Mouse (Mus musculus): ENCODE results near the gene L3mbtl2. TPM values are rescaled to one million over a fixed set of nuclear protein-coding genes. Genes with fewer than 3 reads are reported as not detected.

Gene L3mbtl2
- total RNA-seq, 2 experiments from 2014 or later, result 8.7 to 13.5 TPM

- no peak for ATAC-seq (ENCODE audit: poor library complexity, severe bottlenecking)
Observed at GRCm38 (mm10) chr15:81703094-81703489, 39.4 kb downstream of the L3mbtl2 start.

GRCm38 (mm10) chr15:81708991-81709390, 45.3 kb downstream of the L3mbtl2 start:
- no peak for ATAC-seq (ENCODE audit: poor library complexity, severe bottlenecking)

GRCm38 (mm10) chr15:81709686-81710085, 46.0 kb downstream of the L3mbtl2 start:
- ATAC-seq (ENCODE audit: poor library complexity, severe bottlenecking), result no peak

GRCm38 (mm10) chr15:81710801-81711200, 47.1 kb downstream of the L3mbtl2 start:
- ATAC-seq (ENCODE audit: poor library complexity, severe bottlenecking), result no peak

- no peak for ATAC-seq (ENCODE audit: poor library complexity, severe bottlenecking)
Observed at GRCm38 (mm10) chr15:81713742-81714141, 50.1 kb downstream of the L3mbtl2 start.

GRCm38 (mm10) chr15:81718336-81719138, 54.8 kb downstream of the L3mbtl2 start:
- no peak for ATAC-seq (ENCODE audit: poor library complexity, severe bottlenecking)

GRCm38 (mm10) chr15:81719139-81719531, 55.4 kb downstream of the L3mbtl2 start:
- no peak for ATAC-seq (ENCODE audit: poor library complexity, severe bottlenecking)

GRCm38 (mm10) chr15:81722361-81722760, 58.7 kb downstream of the L3mbtl2 start:
- ATAC-seq (ENCODE audit: poor library complexity, severe bottlenecking), result no peak

- no peak for ATAC-seq (ENCODE audit: poor library complexity, severe bottlenecking)
Observed at GRCm38 (mm10) chr15:81723653-81724052, 60.0 kb downstream of the L3mbtl2 start.

- no peak for ATAC-seq (ENCODE audit: poor library complexity, severe bottlenecking)
Observed at GRCm38 (mm10) chr15:81725965-81726364, 62.3 kb downstream of the L3mbtl2 start.

GRCm38 (mm10) chr15:81729241-81729791, 65.6 kb downstream of the L3mbtl2 start:
- ATAC-seq (ENCODE audit: poor library complexity, severe bottlenecking), result peak; percentile 34; the same call in 1 of the 2 replicates

GRCm38 (mm10) chr15:81729792-81730635, 66.3 kb downstream of the L3mbtl2 start:
- ATAC-seq (ENCODE audit: poor library complexity, severe bottlenecking), result peak; percentile 99

- no peak for ATAC-seq (ENCODE audit: poor library complexity, severe bottlenecking)
Observed at GRCm38 (mm10) chr15:81735075-81735474, 71.4 kb downstream of the L3mbtl2 start.

Other genes with a start within 250 kb of the L3mbtl2 start
- gene Rbx1, start 197.6 kb upstream of the L3mbtl2 start, total RNA-seq (2015), result 176 and 189 TPM in 2 replicates
- gene Rbx1, start 197.6 kb upstream of the L3mbtl2 start, total RNA-seq (2017), result 150 and 189 TPM in 2 replicates
- 218 and 236 TPM in 2 replicates for gene Ep300, start 78.5 kb upstream of the L3mbtl2 start, total RNA-seq (2015)
- 46.5 and 76.5 TPM in 2 replicates for gene Ep300, start 78.5 kb upstream of the L3mbtl2 start, total RNA-seq (2017)
- 0.13 TPM in 1 of 2 replicates, not detected in the other for gene Chadl, start 33.4 kb downstream of the L3mbtl2 start, total RNA-seq (2015)
- not detected in 2 replicates for gene Chadl, start 33.4 kb downstream of the L3mbtl2 start, total RNA-seq (2017)
- 5.8 and 6.2 TPM in 2 replicates for gene Zc3h7b, start 81.2 kb downstream of the L3mbtl2 start, total RNA-seq (2015)
- 5.5 and 7.0 TPM in 2 replicates for gene Zc3h7b, start 81.2 kb downstream of the L3mbtl2 start, total RNA-seq (2017)
- gene Rangap1, start 81.6 kb downstream of the L3mbtl2 start, total RNA-seq (2015), result 29.8 and 32.0 TPM in 2 replicates
- gene Rangap1, start 81.6 kb downstream of the L3mbtl2 start, total RNA-seq (2017), result 76.5 and 79.1 TPM in 2 replicates
- 3.1 and 3.3 TPM in 2 replicates for gene Tef, start 138.5 kb downstream of the L3mbtl2 start, total RNA-seq (2015)
- gene Tef, start 138.5 kb downstream of the L3mbtl2 start, total RNA-seq (2017), result 6.5 and 8.6 TPM in 2 replicates
- 36.1 and 38.2 TPM in 2 replicates for gene Tob2, start 194.9 kb downstream of the L3mbtl2 start, total RNA-seq (2015)
- gene Tob2, start 194.9 kb downstream of the L3mbtl2 start, total RNA-seq (2017), result 20.3 and 23.8 TPM in 2 replicates
- 65.3 and 85.6 TPM in 2 replicates for gene Phf5a, start 208.0 kb downstream of the L3mbtl2 start, total RNA-seq (2015)
- gene Phf5a, start 208.0 kb downstream of the L3mbtl2 start, total RNA-seq (2017), result 30.1 and 34.0 TPM in 2 replicates
- gene Aco2, start 208.4 kb downstream of the L3mbtl2 start, total RNA-seq (2015), result 47.0 and 58.7 TPM in 2 replicates
- 82.3 and 89.4 TPM in 2 replicates for gene Aco2, start 208.4 kb downstream of the L3mbtl2 start, total RNA-seq (2017)